Mouse (Mus musculus) inflammation-experienced regulatory T-cells (primary cell): ENCODE results near the gene Il13ra2. TPM values are rescaled to one million over a fixed set of nuclear protein-coding genes. Genes with fewer than 3 reads are reported as not detected.

ENCODE experiments used
- polyA plus RNA-seq, 2 experiments: library from polyadenylated mRNA; unstranded; fragments of 100-300 nt; shearing (Covaris generic); gene quantifications; one replicate each; pipeline ENCODE4 v1.2.1; 2017

Il13ra2 gene
- not detected for polyA plus RNA-seq

GRCm38 (mm10) chrX:147429129-147429528 lies at the start of gene Il13ra2:
Il13ra2 (minus strand) TSS chrX:147429192.

GRCm38 (mm10) chrX:147453610-147454009 lies 24.6 kb upstream of the Il13ra2 start, which contains the start of gene Vmn1r239-ps:
Vmn1r239-ps (minus strand) TSS chrX:147453710.

Other genes with a start within 250 kb of the Il13ra2 start
- gene Vmn1r239-ps, start 24.5 kb upstream of the Il13ra2 start, polyA plus RNA-seq = not detected
- not detected for gene Lrch2, start 124.9 kb upstream of the Il13ra2 start, polyA plus RNA-seq